Mouse (Mus musculus) stomach, embryonic 16.5 days (tissue): ENCODE measurements around the gene Helz. TPM values are rescaled to one million over a fixed set of nuclear protein-coding genes. Genes with fewer than 3 reads are reported as not detected.

Experiments
- ATAC-seq: fragments of 200-750 bp; cut with Nextera tagmentation; 2 replicates; pipeline ENCODE4 v1.8.0; 2017; ENCODE audit warnings: moderate number of reproducible peaks, moderate TSS enrichment; ENCODE audit not compliant: insufficient read depth, low FRiP score
- H3K27ac ChIP-seq: fragments of 300-500 bp; sonication (generic); 2 replicates; pipeline ENCODE4 v1.5.1; 2014; ENCODE audit warnings: low read length
- H3K27me3 ChIP-seq: fragments of 300-500 bp; sonication (generic); 2 replicates; pipeline ENCODE4 v1.6.1; 2014; ENCODE audit warnings: low read length, control low read depth, mixed read lengths; ENCODE audit not compliant: control insufficient read depth, insufficient read depth
- H3K36me3 ChIP-seq: fragments of 300-500 bp; sonication (generic); 2 replicates; pipeline ENCODE4 v1.6.1; 2014; ENCODE audit warnings: low read length; ENCODE audit not compliant: control insufficient read depth, insufficient read depth
- H3K4me1 ChIP-seq: fragments of 300-500 bp; sonication (generic); 2 replicates; pipeline ENCODE4 v1.6.1; 2014; ENCODE audit warnings: low read length, control low read depth, mixed read lengths; ENCODE audit not compliant: control insufficient read depth, insufficient read depth
- H3K4me2 ChIP-seq: fragments of 300-500 bp; sonication (generic); 2 replicates; pipeline ENCODE4 v1.6.1; 2014; ENCODE audit warnings: low read depth, low read length, mixed read lengths
- H3K4me3 ChIP-seq: fragments of 300-500 bp; sonication (generic); replicated peaks from 2 replicates; pipeline ENCODE4 v1.5.1; 2014; ENCODE audit warnings: mild to moderate bottlenecking, low read length
- H3K9ac ChIP-seq: fragments of 300-500 bp; sonication (generic); 2 replicates; pipeline ENCODE4 v1.6.1; 2014; ENCODE audit warnings: low read length
- H3K9me3 ChIP-seq: fragments of 300-500 bp; sonication (generic); replicated peaks from 2 replicates; pipeline ENCODE4 v1.6.1; 2016; ENCODE audit warnings: low read length, control low read depth; ENCODE audit not compliant: control insufficient read depth
- WGBS: fragments of 180-500 bp; shearing (Covaris S2); extraction: QIAGEN DNeasy Blood & Tissue Kit; methylation state at CpG from one replicate; pipeline ENCODE4 v1.1.7; 2014; 5-methylcytosine and 5-hydroxymethylcytosine counted together
- polyA plus RNA-seq: library from polyadenylated mRNA; unstranded; fragments of >200 nt; fragmentation: Nextera tagmentation; extraction: Ambion mirVana; gene quantifications from 2 replicates; pipeline ENCODE4 v1.2.1, GENCODE M21; 2015

Gene Helz
- polyA plus RNA-seq, 1 experiment from 2014 or later, result 15.3 TPM

- H3K9me3 ChIP-seq, result no peaks in the 10 kb centered on the region
- no peak overlapping the region for H3K27ac ChIP-seq
- H3K4me3 ChIP-seq, result no peak overlapping the region
- no peak overlapping the region for H3K4me2 ChIP-seq
- H3K36me3 ChIP-seq, result no peaks in the 10 kb centered on the region
- H3K9ac ChIP-seq, result no peak overlapping the region
- no peaks in the 10 kb centered on the region for H3K27me3 ChIP-seq
- 94% methylated on average over 2 of the region's 2 CpGs for WGBS
- ATAC-seq, result no peak
- peaks cover 6% of the 10 kb centered on the region for H3K4me1 ChIP-seq
These were observed 31.3 kb upstream of the Helz start for GRCm38 (mm10) chr11:107516387-107516786.

GRCm38 (mm10) chr11:107518645-107519429 is 28.9 kb upstream of the Helz start:
- no peak overlapping the region for H3K9ac ChIP-seq
- no peak overlapping the region for H3K27ac ChIP-seq
- WGBS, result 57% methylated on average over 5 of the region's 5 CpGs
- no peak overlapping the region for H3K4me2 ChIP-seq
- no peaks in the 10 kb centered on the region for H3K27me3 ChIP-seq
- H3K36me3 ChIP-seq, result no peaks in the 10 kb centered on the region
- no peak for ATAC-seq
- H3K4me3 ChIP-seq, result no peak overlapping the region
- H3K4me1 ChIP-seq, result no peaks in the 10 kb centered on the region
- no peaks in the 10 kb centered on the region for H3K9me3 ChIP-seq

- Histone ChIP-seq H3K27me3 (no peaks in the 10 kb centered on the region), H3K9me3 (no peaks in the 10 kb centered on the region), H3K4me1 (no peaks in the 10 kb centered on the region), H3K4me2 (no peak overlapping the region), H3K36me3 (no peaks in the 10 kb centered on the region), H3K27ac (no peak overlapping the region), H3K4me3 (no peak overlapping the region), H3K9ac (no peak overlapping the region)
- ATAC-seq, result no peak
- 50% methylated on average over 1 of the region's 1 CpGs for WGBS
These were observed 26.6 kb upstream of the Helz start for GRCm38 (mm10) chr11:107521153-107521552.

- WGBS, result 68% methylated on average over 1 of the region's 1 CpGs
- H3K27ac ChIP-seq, result no peak overlapping the region
- H3K4me2 ChIP-seq, result no peak overlapping the region
- ATAC-seq, result no peak
- H3K36me3 ChIP-seq, result no peaks in the 10 kb centered on the region
- no peaks in the 10 kb centered on the region for H3K4me1 ChIP-seq
- H3K27me3 ChIP-seq, result no peaks in the 10 kb centered on the region
- H3K9ac ChIP-seq, result no peak overlapping the region
- no peak overlapping the region for H3K4me3 ChIP-seq
- no peaks in the 10 kb centered on the region for H3K9me3 ChIP-seq
These were observed 22.8 kb upstream of the Helz start for GRCm38 (mm10) chr11:107524966-107525365.

- no peak overlapping the region for H3K4me2 ChIP-seq
- H3K9ac ChIP-seq, result no peak overlapping the region
- no peaks in the 10 kb centered on the region for H3K36me3 ChIP-seq
- no peaks in the 10 kb centered on the region for H3K4me1 ChIP-seq
- H3K27me3 ChIP-seq, result no peaks in the 10 kb centered on the region
- no peak overlapping the region for H3K4me3 ChIP-seq
- no peak overlapping the region for H3K27ac ChIP-seq
- 62% methylated on average over 3 of the region's 3 CpGs for whole genome bisulfite sequencing
- ATAC-seq, result no peak
- H3K9me3 ChIP-seq, result no peaks in the 10 kb centered on the region
These were observed 20.1 kb upstream of the Helz start for GRCm38 (mm10) chr11:107527632-107528031.

- Histone ChIP-seq H3K4me2 (no peak overlapping the region; the same call in 1 of the 2 replicates), H3K27ac (no peak overlapping the region), H3K4me3 (no peak overlapping the region), H3K36me3 (no peaks in the 10 kb centered on the region), H3K4me1 (no peaks in the 10 kb centered on the region), H3K27me3 (no peaks in the 10 kb centered on the region), H3K9me3 (no peaks in the 10 kb centered on the region), H3K9ac (no peak overlapping the region)
- 37% methylated on average over 8 of the region's 8 CpGs for WGBS
- peak; percentile 44; the same call in 1 of the 2 replicates for ATAC-seq
These were observed 18.4 kb upstream of the Helz start for GRCm38 (mm10) chr11:107529320-107529719.

GRCm38 (mm10) chr11:107531445-107531844 is 16.3 kb upstream of the Helz start:
- Histone ChIP-seq H3K4me2 (no peak overlapping the region), H3K9me3 (no peaks in the 10 kb centered on the region), H3K4me1 (no peaks in the 10 kb centered on the region), H3K36me3 (no peaks in the 10 kb centered on the region), H3K4me3 (no peak overlapping the region), H3K9ac (no peak overlapping the region), H3K27ac (no peak overlapping the region), H3K27me3 (no peaks in the 10 kb centered on the region)
- WGBS, result 66% methylated on average over 4 of the region's 4 CpGs
- ATAC-seq, result no peak

- Histone ChIP-seq H3K9me3 (no peaks in the 10 kb centered on the region), H3K36me3 (no peaks in the 10 kb centered on the region), H3K4me1 (no peaks in the 10 kb centered on the region), H3K4me3 (no peak overlapping the region), H3K9ac (no peak overlapping the region), H3K27ac (no peak overlapping the region), H3K4me2 (no peak overlapping the region), H3K27me3 (no peaks in the 10 kb centered on the region)
- WGBS, result 42% methylated on average over 5 of the region's 5 CpGs
- ATAC-seq, result no peak
These were observed 15.5 kb upstream of the Helz start for GRCm38 (mm10) chr11:107532271-107532670.

- WGBS, result 86% methylated on average over 4 of the region's 4 CpGs
- no peak for ATAC-seq
- no peak overlapping the region for H3K4me3 ChIP-seq
These were observed 8.7 kb upstream of the Helz start for GRCm38 (mm10) chr11:107538994-107539393.

More at GRCm38 (mm10) chr11:107538994-107539393, 8.7 kb upstream of the Helz start:
- Histone ChIP-seq H3K4me1 (no peaks in the 10 kb centered on the region), H3K9ac (no peak overlapping the region), H3K4me2 (no peak overlapping the region), H3K27ac (no peak overlapping the region), H3K9me3 (no peaks in the 10 kb centered on the region), H3K27me3 (no peaks in the 10 kb centered on the region), H3K36me3 (no peaks in the 10 kb centered on the region)
